Mouse (Mus musculus) layer of hippocampus, adult 9-11 months (tissue): ENCODE measurements around the gene Dus4l.
"Not testable (repeated sequence)": the region's sequence is repeated elsewhere in the genome, so short reads cannot be mapped to it uniquely, and the experiment has no call there.

Experiments
- DNase-seq: peaks from one replicate; pipeline ENCODE4 v3.0.0; 2022

Gene Dus4l

GRCm38 (mm10) chr12:31654197-31654964, at the start of gene Dus4l, which contains the start of gene Cog5:
Dus4l (minus strand) TSS chr12:31654826.
Cog5 (plus strand) TSS chr12:31654869.
- DNase-seq, result peak; percentile 93

- no peak for DNase-seq
These were observed 49.3 kb upstream of the Dus4l start for GRCm38 (mm10) chr12:31703904-31704303.

GRCm38 (mm10) chr12:31701411-31701810, 46.8 kb upstream of the Dus4l start:
- no peak for DNase-seq

- DNase-seq, result no peak
These were observed 46.2 kb upstream of the Dus4l start for GRCm38 (mm10) chr12:31700623-31701347.

GRCm38 (mm10) chr12:31693278-31693677, 38.7 kb upstream of the Dus4l start:
- no peak for DNase-seq

- DNase-seq, result no peak
These were observed 32.1 kb upstream of the Dus4l start for GRCm38 (mm10) chr12:31686679-31687078.

GRCm38 (mm10) chr12:31667187-31667586, 12.6 kb upstream of the Dus4l start:
- no peak for DNase-seq

GRCm38 (mm10) chr12:31665999-31666398, 11.4 kb upstream of the Dus4l start:
- no peak for DNase-seq

GRCm38 (mm10) chr12:31656841-31657240, 2.2 kb upstream of the Dus4l start:
- no peak for DNase-seq

GRCm38 (mm10) chr12:31654965-31655477, 395 bp upstream of the Dus4l start:
- no peak for DNase-seq

- no peak for DNase-seq
These were observed 1.0 kb downstream of the Dus4l start for GRCm38 (mm10) chr12:31653611-31654010.

GRCm38 (mm10) chr12:31635240-31635607, 19.4 kb downstream of the Dus4l start:
- no peak for DNase-seq

GRCm38 (mm10) chr12:31634343-31635239, 20.0 kb downstream of the Dus4l start, which contains the start of gene Bcap29:
Bcap29 (minus strand) TSS chr12:31634658.
- peak; percentile 61 for DNase-seq

- no peak for DNase-seq
These were observed 20.7 kb downstream of the Dus4l start for GRCm38 (mm10) chr12:31633970-31634342.

GRCm38 (mm10) chr12:31628396-31628795, 26.2 kb downstream of the Dus4l start:
- not testable (repeated sequence) for DNase-seq

- no peak for DNase-seq
These were observed 29.6 kb downstream of the Dus4l start for GRCm38 (mm10) chr12:31625016-31625415.

- DNase-seq, result no peak
These were observed 34.5 kb downstream of the Dus4l start for GRCm38 (mm10) chr12:31620106-31620505.

- no peak for DNase-seq
These were observed 41.3 kb downstream of the Dus4l start for GRCm38 (mm10) chr12:31613353-31613752.

- DNase-seq, result no peak
These were observed 46.5 kb downstream of the Dus4l start for GRCm38 (mm10) chr12:31608138-31608537.

- no peak for DNase-seq
These were observed 49.7 kb downstream of the Dus4l start for GRCm38 (mm10) chr12:31604894-31605293.

- DNase-seq, result no peak
These were observed 51.0 kb downstream of the Dus4l start for GRCm38 (mm10) chr12:31603586-31603985.

GRCm38 (mm10) chr12:31594296-31594695, 60.3 kb downstream of the Dus4l start:
- no peak for DNase-seq

- DNase-seq, result no peak
These were observed 62.6 kb downstream of the Dus4l start for GRCm38 (mm10) chr12:31592011-31592410.
